Mouse (Mus musculus) liver, embryonic 12.5 days (tissue): ENCODE results near the gene Dnajc30. TPM values are rescaled to one million over a fixed set of nuclear protein-coding genes. Genes with fewer than 3 reads are reported as not detected.

Source experiments
- ATAC-seq: fragments of 200-750 bp; cut with Nextera tagmentation; 2 replicates; pipeline ENCODE4 v1.8.0; 2017; ENCODE audit warnings: moderate number of reproducible peaks, mild to moderate bottlenecking, moderate library complexity
- H3K27ac ChIP-seq: fragments of 300-500 bp; sonication (generic); 2 replicates; pipeline ENCODE4 v1.5.1; 2016; ENCODE audit warnings: mild to moderate bottlenecking
- H3K27me3 ChIP-seq: fragments of 300-500 bp; sonication (generic); replicated peaks from 2 replicates; pipeline ENCODE4 v1.6.1; 2016; ENCODE audit warnings: mild to moderate bottlenecking, moderate library complexity
- H3K36me3 ChIP-seq: fragments of 300-500 bp; sonication (generic); 2 replicates; pipeline ENCODE4 v1.6.1; 2016; ENCODE audit warnings: mild to moderate bottlenecking, moderate library complexity
- H3K4me1 ChIP-seq: fragments of 300-500 bp; sonication (generic); 2 replicates; pipeline ENCODE4 v1.6.1; 2016
- H3K4me2 ChIP-seq: fragments of 300-500 bp; sonication (generic); 2 replicates; pipeline ENCODE4 v1.6.1; 2016; ENCODE audit warnings: mild to moderate bottlenecking, moderate library complexity
- H3K4me3 ChIP-seq: fragments of 300-500 bp; sonication (generic); 2 replicates; pipeline ENCODE4 v1.5.1; 2016; ENCODE audit warnings: mild to moderate bottlenecking, moderate library complexity
- H3K9ac ChIP-seq: fragments of 300-500 bp; sonication (generic); 2 replicates; pipeline ENCODE4 v1.6.1; 2016; ENCODE audit warnings: mild to moderate bottlenecking, moderate library complexity
- H3K9me3 ChIP-seq: fragments of 300-500 bp; sonication (generic); replicated peaks from 2 replicates; pipeline ENCODE4 v1.6.1; 2016; ENCODE audit warnings: mild to moderate bottlenecking, moderate library complexity
- WGBS: fragments of 180-500 bp; shearing (Covaris S2); methylation state at CpG from one replicate; pipeline ENCODE4 v1.1.7; 2016; ENCODE audit not compliant: insufficient replicate concordance; 5-methylcytosine and 5-hydroxymethylcytosine counted together
- polyA plus RNA-seq: library from polyadenylated mRNA; unstranded; fragments of >200 nt; fragmentation: Nextera tagmentation; extraction: Ambion mirVana; gene quantifications from 2 replicates; pipeline ENCODE4 v1.2.1, GENCODE M21; 2016

Dnajc30 gene
- polyA plus RNA-seq, 1 experiment from 2014 or later, result 15.9 TPM

DNA sequence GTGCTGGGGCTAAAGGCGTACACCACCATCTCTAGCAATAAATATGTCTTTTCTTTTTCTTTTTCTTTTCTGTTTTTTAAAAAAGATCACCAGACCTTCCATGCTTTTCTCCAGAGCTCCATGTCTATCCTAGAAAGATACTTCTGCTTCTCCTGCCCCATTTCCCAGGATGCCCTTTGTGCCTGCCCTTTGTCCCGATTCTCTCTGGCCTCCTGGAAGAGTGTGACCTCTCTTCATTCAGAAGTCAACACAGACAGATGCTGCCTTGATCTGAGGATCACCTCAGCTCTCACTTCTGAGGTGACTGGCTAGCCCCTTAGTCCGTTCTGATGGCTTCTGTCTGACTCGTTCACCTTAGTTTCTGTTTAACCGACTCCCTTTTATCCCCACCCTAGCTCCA, 16.5 kb downstream of the Dnajc30 start:
- Histone ChIP-seq H3K9me3 (no peaks in the 10 kb centered on the region), H3K4me1 (peaks cover 23% of the 10 kb centered on the region), H3K4me2 (no peak overlapping the region), H3K27ac (no peak overlapping the region), H3K27me3 (peaks cover 72% of the 10 kb centered on the region), H3K9ac (no peak overlapping the region), H3K4me3 (no peak overlapping the region), H3K36me3 (no peaks in the 10 kb centered on the region)
- 59% methylated on average over 5 of the region's 5 CpGs for WGBS
- ATAC-seq, result no peak

DNA sequence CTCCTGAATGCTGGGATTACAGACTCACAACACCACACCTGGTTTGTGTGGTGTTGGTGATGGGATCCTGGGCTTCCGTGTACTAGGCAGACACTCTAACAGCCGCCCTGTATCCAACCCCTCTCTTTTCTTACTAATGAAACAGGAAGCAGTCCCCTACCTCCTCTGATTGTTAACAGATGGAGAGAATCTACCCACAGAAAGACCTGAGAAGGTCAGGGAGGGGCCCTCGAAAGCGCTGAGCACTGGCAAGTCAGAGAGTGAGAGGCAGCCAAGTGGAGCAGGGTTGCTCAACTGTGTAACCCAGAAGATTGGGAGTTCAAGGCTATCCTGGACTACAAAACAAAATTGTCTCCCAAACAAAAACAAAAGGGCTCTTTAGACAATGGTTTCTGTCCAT, 22.9 kb downstream of the Dnajc30 start:
- Histone ChIP-seq H3K4me3 (no peak overlapping the region), H3K9me3 (no peaks in the 10 kb centered on the region), H3K9ac (no peak overlapping the region), H3K4me1 (no peaks in the 10 kb centered on the region), H3K27me3 (peaks cover 91% of the 10 kb centered on the region), H3K36me3 (no peaks in the 10 kb centered on the region), H3K27ac (no peak overlapping the region), H3K4me2 (no peak overlapping the region)
- ATAC-seq, result no peak
- WGBS, result 44% methylated on average over 4 of the region's 4 CpGs

DNA sequence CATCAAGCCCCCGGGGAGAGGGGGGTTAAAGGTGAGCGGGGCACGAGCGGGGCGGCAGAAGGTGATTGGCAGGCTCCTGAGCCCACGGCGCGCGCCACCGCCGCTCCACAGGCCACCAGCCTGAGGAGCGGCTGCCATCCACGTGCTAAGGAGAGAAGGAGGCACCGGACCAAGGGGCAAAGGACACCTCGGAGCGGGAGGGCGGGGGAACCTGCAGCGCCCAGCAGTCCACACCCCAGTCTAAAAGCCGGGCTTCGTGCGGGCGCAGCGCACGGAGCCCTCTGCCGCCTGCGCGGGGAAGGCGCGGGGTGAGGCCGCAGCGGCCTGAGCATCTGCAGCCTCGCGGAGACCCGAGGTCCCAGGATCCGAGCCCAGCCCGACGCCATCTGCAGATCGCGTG, 25.7 kb downstream of the Dnajc30 start, which contains the start of gene Mlxipl:
Mlxipl (plus strand) TSS at position 238 of the 400 bp plus-strand sequence.
- H3K27ac ChIP-seq, result no peak within 1 kb of the TSS
- ATAC-seq, result no peak
- peaks cover 88% of the 10 kb centered on the region for H3K27me3 ChIP-seq
- H3K9me3 ChIP-seq, result no peaks in the 10 kb centered on the region
- no peaks in the 10 kb centered on the region for H3K36me3 ChIP-seq
- WGBS, result 5% methylated on average over 39 of the region's 39 CpGs
- peak within 1 kb of the TSS; percentile 38 for H3K4me2 ChIP-seq
- no peak within 1 kb of the TSS for H3K9ac ChIP-seq
- no peak within 1 kb of the TSS; the same call in 1 of the 2 replicates for H3K4me3 ChIP-seq
- H3K4me1 ChIP-seq, result no peaks in the 10 kb centered on the region

DNA sequence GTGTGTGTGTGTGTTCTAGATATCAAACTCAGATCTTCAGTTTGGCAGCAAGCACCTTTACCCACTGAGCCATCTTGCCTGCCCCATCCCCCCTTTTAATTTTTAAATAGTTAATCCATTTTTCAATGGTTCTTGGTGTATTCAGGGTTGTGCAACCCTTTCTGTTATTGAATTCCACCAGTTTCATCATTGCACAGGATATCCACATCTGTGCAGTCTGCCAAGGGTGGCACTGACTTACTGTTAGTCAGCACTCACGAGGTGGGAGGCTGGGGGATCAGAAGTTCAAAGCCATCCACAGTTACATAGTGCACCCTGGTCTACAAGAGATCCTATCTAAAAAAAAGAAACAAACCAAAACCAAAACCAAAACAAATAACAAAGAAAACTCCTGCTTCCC, 37.0 kb downstream of the Dnajc30 start:
- Histone ChIP-seq H3K36me3 (no peaks in the 10 kb centered on the region), H3K4me2 (no peak overlapping the region), H3K4me3 (no peak overlapping the region), H3K27me3 (peaks cover 55% of the 10 kb centered on the region), H3K27ac (no peak overlapping the region), H3K9ac (no peak overlapping the region), H3K9me3 (no peaks in the 10 kb centered on the region), H3K4me1 (no peaks in the 10 kb centered on the region)
- no peak for ATAC-seq
- 28% methylated on average over 1 of the region's 1 CpGs for whole genome bisulfite sequencing

DNA sequence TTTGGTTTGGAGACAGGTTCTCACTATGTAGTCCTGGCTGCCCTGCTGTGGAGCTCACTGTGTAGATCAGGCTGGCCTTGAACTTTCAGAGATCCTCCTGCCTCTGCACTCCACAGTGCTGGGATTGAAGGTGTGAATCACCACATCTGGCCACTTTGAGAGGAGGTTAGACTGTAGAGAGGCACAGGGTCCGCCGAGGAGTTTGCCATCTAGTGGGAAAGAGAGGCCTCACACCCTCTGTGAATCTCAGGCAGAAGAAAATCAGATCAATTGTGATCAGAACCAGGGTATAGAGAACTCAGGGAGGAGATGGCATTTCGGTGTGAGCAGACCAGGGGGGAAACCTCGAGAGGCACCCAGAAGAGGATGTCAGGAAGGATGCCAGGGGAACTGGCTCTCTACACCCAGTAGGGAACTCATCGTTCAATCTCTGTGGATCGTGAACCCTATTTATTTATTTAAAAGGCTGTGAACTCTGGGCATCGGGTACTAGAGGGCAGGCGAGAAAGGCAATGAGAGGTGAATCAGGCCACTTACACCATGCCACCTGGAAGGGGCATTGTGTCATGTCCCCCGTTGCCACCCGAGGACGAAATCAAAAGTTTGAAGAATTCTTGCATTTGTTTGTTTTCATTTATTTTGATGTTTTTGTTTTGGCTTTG, 40.1 kb downstream of the Dnajc30 start:
- Histone ChIP-seq H3K4me2 (no peak overlapping the region), H3K9ac (no peak overlapping the region), H3K4me3 (no peak overlapping the region), H3K27me3 (peaks cover 76% of the 10 kb centered on the region), H3K27ac (no peak overlapping the region), H3K36me3 (no peaks in the 10 kb centered on the region), H3K9me3 (no peaks in the 10 kb centered on the region), H3K4me1 (peaks cover 20% of the 10 kb centered on the region)
- no peak for ATAC-seq
- WGBS, result 52% methylated on average over 11 of the region's 11 CpGs

DNA sequence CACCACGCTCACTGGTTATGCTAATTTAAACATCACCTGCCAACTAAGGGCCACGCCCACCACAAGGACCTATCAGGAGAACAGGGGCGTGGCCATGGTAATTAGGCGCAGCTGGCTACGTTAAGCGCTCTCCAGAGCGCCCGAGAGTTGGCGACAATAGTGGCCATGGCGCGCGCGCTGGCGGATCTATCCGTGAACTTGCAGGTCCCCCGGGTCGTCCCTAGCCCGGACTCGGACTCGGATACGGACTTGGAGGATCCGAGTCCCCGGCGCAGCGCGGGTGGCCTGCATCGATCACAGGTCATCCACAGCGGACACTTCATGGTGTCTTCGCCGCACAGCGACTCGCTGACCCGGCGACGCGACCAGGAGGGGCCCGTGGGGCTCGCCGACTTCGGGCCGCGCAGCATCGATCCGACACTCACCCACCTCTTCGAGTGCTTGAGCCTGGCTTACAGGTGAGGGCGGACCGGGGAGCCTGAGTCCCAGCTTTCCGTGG, 42.8 kb downstream of the Dnajc30 start:
- Histone ChIP-seq H3K4me1 (peaks cover 20% of the 10 kb centered on the region), H3K36me3 (no peaks in the 10 kb centered on the region), H3K4me2 (peak overlapping the region; percentile 69), H3K9me3 (no peaks in the 10 kb centered on the region), H3K27ac (0 out of 2 replicates have a peak overlapping the region, but pooled peaks have one; percentile 51), H3K4me3 (peak overlapping the region; percentile 51), H3K9ac (peak overlapping the region; percentile 22; the same call in 1 of the 2 replicates), H3K27me3 (peaks cover 82% of the 10 kb centered on the region)
- peak; percentile 78 for ATAC-seq
- 1% methylated on average over 48 of the region's 48 CpGs for WGBS

DNA sequence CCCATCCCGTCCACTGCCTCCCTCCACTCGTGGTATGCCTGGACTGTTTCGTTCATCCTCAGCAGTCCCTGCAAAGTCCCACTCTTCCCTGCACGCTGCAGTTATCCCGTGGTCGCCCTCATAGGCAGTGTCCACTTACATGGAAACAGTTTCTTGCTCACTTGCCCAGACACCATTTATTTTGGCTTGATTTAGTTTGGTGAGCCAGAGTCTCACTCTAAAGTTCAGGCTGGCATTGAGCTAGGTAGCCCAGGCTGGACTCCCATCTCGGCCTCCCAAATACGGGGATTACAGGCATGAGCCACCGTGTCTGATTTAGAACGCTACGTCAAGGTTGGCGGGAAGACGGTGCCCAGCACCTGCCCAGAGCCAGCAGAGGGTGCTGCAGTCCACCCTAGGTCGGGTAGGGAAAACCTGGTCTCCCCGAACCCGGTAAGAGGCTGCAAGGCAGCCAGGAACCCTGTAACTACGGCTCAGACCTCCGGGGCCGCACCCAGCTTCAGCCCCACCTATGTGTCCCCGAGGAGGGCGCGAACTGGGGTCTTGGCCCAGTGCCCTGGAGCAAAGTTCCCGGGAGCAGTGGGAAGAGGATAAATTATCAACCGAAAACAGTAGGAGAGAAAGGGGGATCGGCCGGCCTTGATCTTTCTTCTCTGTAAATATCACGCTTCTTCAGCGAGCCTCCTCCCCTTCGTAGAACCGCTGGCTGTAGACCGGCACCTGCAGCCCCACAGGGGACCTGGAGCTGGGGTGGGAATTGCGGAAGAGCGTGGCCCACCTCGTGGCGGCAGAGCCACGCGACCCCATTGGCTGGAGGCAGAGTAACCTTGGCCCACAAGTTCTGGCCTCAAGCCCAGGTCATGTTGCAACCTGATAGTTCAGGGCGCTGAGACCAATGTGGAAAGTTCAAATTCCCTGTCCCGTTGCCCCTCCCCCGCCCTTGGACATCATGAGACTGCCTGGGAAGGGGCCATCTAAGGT, 43.8 kb downstream of the Dnajc30 start:
- H3K9me3 ChIP-seq, result no peaks in the 10 kb centered on the region
- H3K27ac ChIP-seq, result peak overlapping the region; percentile 51
- H3K4me2 ChIP-seq, result peak overlapping the region; percentile 69
- peak; percentile 60 for ATAC-seq
- peak overlapping the region; percentile 51 for H3K4me3 ChIP-seq
- H3K4me1 ChIP-seq, result peaks cover 20% of the 10 kb centered on the region
- 12% methylated on average over 40 of the region's 40 CpGs for WGBS
- peaks cover 76% of the 10 kb centered on the region for H3K27me3 ChIP-seq
- no peaks in the 10 kb centered on the region for H3K36me3 ChIP-seq
- peak overlapping the region; percentile 22 for H3K9ac ChIP-seq

DNA sequence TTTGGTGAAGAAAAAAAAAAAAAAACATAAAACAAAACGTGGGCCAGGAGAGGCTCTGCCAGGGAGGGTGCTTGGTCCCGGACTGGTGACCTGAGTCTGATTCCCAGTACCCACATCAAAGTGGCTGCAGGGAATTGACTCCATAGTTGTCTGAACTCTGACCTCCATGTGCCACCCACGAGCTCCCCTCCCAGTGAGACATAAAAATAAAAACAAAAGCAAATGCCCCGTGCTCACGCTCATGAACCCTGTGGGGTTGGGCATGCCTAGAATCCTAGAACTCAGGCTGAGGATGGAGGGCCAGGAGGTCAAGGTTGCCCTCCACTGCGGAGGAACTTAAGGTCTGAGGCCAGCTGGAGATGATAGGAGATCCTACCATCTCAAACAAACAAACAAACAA, 45.0 kb downstream of the Dnajc30 start:
- no peak overlapping the region for H3K4me2 ChIP-seq
- no peaks in the 10 kb centered on the region for H3K36me3 ChIP-seq
- H3K4me3 ChIP-seq, result no peak overlapping the region
- no peak for ATAC-seq
- H3K27ac ChIP-seq, result no peak overlapping the region
- 55% methylated on average over 6 of the region's 6 CpGs for whole genome bisulfite sequencing
- no peaks in the 10 kb centered on the region for H3K9me3 ChIP-seq
- H3K9ac ChIP-seq, result no peak overlapping the region
- peaks cover 69% of the 10 kb centered on the region for H3K27me3 ChIP-seq
- peaks cover 20% of the 10 kb centered on the region for H3K4me1 ChIP-seq

DNA sequence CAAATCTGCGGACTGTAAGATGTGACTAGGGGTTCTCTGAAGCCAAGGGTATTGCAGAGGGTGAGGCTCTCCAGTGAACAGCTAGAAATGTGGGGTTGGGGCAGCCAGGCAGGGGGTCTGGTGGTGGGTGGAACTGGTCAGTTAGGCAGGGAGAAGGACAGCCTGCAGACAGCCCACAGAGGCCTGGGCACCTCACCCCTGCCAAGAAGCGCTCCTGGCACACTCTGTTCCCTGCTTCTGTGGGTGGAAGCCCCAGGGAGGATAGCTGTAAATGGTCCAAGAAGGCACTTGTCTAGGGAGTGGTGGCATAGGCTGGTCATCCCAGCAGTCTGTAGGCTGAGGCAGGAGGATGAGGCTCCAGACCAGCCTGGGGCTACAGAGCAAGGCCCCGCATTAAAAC, 45.4 kb downstream of the Dnajc30 start:
- Histone ChIP-seq H3K4me2 (no peak overlapping the region), H3K36me3 (no peaks in the 10 kb centered on the region), H3K4me3 (no peak overlapping the region), H3K27ac (no peak overlapping the region), H3K9me3 (no peaks in the 10 kb centered on the region), H3K27me3 (peaks cover 67% of the 10 kb centered on the region), H3K9ac (no peak overlapping the region), H3K4me1 (peaks cover 20% of the 10 kb centered on the region)
- 63% methylated on average over 3 of the region's 3 CpGs for WGBS
- ATAC-seq, result no peak

DNA sequence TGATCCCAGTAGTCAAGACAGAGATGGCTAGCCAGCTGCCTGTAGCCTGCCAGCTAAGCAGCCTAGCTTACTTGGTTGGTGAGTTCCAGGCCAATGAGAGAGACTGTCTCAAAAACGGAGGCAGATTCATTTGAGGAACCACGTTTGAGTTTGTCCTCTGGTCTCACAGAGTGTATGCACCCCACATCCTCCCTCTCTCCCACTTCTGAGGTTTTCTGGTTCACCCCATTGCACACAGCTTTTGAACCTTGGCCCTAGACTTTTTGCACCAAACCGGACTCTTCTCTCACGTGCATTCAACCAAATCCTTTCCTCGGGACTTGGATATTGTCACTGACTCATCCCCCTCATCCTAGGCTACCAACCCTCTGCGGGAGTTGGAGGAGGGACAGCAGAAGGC, 46.0 kb downstream of the Dnajc30 start:
- H3K9ac ChIP-seq, result no peak overlapping the region
- H3K27me3 ChIP-seq, result peaks cover 63% of the 10 kb centered on the region
- peaks cover 20% of the 10 kb centered on the region for H3K4me1 ChIP-seq
- no peaks in the 10 kb centered on the region for H3K9me3 ChIP-seq
- no peaks in the 10 kb centered on the region for H3K36me3 ChIP-seq
- ATAC-seq, result no peak
- 47% methylated on average over 6 of the region's 6 CpGs for WGBS
- no peak overlapping the region for H3K4me3 ChIP-seq
- H3K27ac ChIP-seq, result no peak overlapping the region
- no peak overlapping the region for H3K4me2 ChIP-seq

DNA sequence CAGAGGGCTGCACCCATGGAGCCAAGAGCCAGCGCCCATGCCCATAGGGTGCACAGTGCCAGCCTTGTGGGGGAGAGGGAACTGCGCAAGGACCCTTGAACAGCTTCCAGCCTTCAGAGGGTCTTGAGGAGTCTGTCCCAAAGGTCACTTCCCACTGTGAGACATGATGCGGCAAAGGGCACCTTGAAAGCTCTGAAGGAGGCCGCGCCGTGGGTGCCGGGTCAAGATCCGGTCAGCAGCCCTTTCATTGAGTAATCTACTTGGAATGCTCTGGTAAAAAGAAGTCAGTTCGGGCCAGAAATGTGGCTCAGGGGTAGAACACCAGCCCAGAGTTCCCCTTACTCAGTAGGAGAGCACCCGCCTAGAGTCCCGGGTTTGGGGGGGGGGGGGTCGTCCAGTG, 49.8 kb downstream of the Dnajc30 start:
- no peak for ATAC-seq
- H3K4me1 ChIP-seq, result peaks cover 7% of the 10 kb centered on the region
- 78% methylated on average over 12 of the region's 12 CpGs for WGBS
- H3K4me2 ChIP-seq, result no peak overlapping the region
- no peak overlapping the region for H3K27ac ChIP-seq
- no peak overlapping the region for H3K9ac ChIP-seq
- peaks cover 36% of the 10 kb centered on the region for H3K27me3 ChIP-seq
- no peaks in the 10 kb centered on the region for H3K9me3 ChIP-seq
- H3K4me3 ChIP-seq, result no peak overlapping the region
- no peaks in the 10 kb centered on the region for H3K36me3 ChIP-seq

DNA sequence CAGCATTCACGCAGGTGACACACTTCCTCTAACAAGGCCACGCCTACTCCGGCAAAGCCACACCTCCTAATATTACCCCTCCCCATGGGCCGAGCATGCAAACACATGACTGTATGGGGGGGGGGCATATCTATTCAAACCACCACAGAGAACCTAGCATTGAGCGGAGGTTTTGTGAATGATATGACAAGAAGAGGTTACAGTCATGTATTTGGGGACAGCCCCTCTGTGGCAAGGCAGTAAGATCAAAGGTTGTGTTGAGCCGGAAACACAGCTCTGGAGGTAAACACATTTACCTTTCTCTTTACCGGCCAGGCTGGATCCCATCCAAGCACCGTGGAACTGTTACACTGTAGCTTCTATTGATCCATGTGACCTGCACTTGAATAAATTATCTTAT, 51.2 kb downstream of the Dnajc30 start:
- no peak overlapping the region for H3K4me2 ChIP-seq
- H3K4me3 ChIP-seq, result no peak overlapping the region
- H3K27me3 ChIP-seq, result peaks cover 31% of the 10 kb centered on the region
- no peak overlapping the region for H3K9ac ChIP-seq
- 59% methylated on average over 8 of the region's 8 CpGs for WGBS
- peak; percentile 31 for ATAC-seq
- H3K9me3 ChIP-seq, result no peaks in the 10 kb centered on the region
- peaks cover 14% of the 10 kb centered on the region for H3K4me1 ChIP-seq
- no peak overlapping the region for H3K27ac ChIP-seq
- no peaks in the 10 kb centered on the region for H3K36me3 ChIP-seq
